In the genomic region with DNA sequence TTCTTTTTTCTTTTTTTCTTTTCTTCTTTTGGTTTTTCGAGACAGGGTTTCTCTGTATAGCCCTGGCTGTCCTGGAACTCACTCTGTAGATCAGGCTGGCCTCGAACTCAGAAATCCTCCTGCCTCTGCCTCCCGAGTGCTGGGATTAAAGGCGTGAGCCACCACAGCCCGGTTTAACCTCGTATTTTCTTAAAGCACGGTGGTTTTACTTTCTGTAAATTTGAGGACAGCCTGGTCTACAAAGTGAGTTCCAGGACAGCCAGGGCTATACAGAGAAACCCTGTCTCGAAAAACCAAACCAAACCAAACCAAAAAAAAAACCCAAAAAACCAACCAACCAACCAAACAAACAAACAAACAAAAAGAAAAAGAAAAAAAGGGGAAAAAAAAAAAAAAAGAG, we compare ENCODE assay signal across 8 mouse cellular contexts. TPM values are rescaled to one million over a fixed set of nuclear protein-coding genes. Genes with fewer than 3 reads are reported as not detected.
DNase-seq lines count a peak whose midpoint lies in the region; ATAC-seq and TF ChIP-seq lines count a peak whose summit lies in the region.
"Not testable (repeated sequence)": the region's sequence is repeated elsewhere in the genome, so short reads cannot be mapped to it uniquely, and the experiment has no call there.
"Had no signal": no experiment of that assay in that cellular context is flagged by ENCODE, and none has a peak within 500 bp of the region (broad histone marks: within the 10 kb centered on the region; RNA-seq: fewer than 3 reads in every experiment).

No protein-coding gene starts in this region.

- peak overlapping the region; percentile 91 for H3K4me2 ChIP-seq in heart, embryonic 12.5 days
- peak overlapping the region; percentile 71 for H3K4me2 ChIP-seq in hindbrain, postnatal 0 days (ENCODE audit: low read depth, low read length)
- peak overlapping the region; percentile 69; the same call in 1 of the 2 replicates for H3K4me2 ChIP-seq in limb, embryonic 12.5 days
- H3K4me2 ChIP-seq in lung, embryonic 14.5 days = peak overlapping the region; percentile 86
- H3K4me2 ChIP-seq in myocyte (ENCODE audit: low read depth) = peak overlapping the region; percentile 53

- peak; percentile 69 for DNase-seq in MEL (ENCODE audit: low read depth, low spot score)
- not testable (repeated sequence) for DNase-seq in hindbrain, postnatal 0 days (ENCODE audit: low spot score); lung, embryonic 14.5 days

- peaks cover 0 to 24% of the 10 kb centered on the region in 2 experiments; a peak in 2 of 4 replicates for H3K36me3 ChIP-seq in MEL (ENCODE audit: control insufficient read depth in 1 of 2, insufficient read depth in 2 of 2, low read length in 2 of 2)
- H3K36me3 ChIP-seq in erythroblast, embryonic 14.5 days (ENCODE audit: control insufficient read depth); heart, embryonic 12.5 days; hindbrain, postnatal 0 days (ENCODE audit: insufficient read depth, low read length); limb, embryonic 12.5 days; lung, embryonic 14.5 days (ENCODE audit: insufficient read depth); myocyte (ENCODE audit: control insufficient read depth, insufficient read depth): not testable (repeated sequence)

- H3K27me3 ChIP-seq in MEL (ENCODE audit: control insufficient read depth in 1 of 2, insufficient read depth in 2 of 2, low read length in 2 of 2); heart, embryonic 12.5 days (replicated peaks); hindbrain, postnatal 0 days (ENCODE audit: insufficient read depth, low read length); limb, embryonic 12.5 days; lung, embryonic 14.5 days (ENCODE audit: insufficient read depth, low read length); myocyte (ENCODE audit: control insufficient read depth, insufficient read depth, insufficient read length): not testable (repeated sequence)
- peaks cover 17% of the 10 kb centered on the region for H3K27me3 ChIP-seq in erythroblast, embryonic 14.5 days (ENCODE audit: control insufficient read depth)

- not testable (repeated sequence) for ATAC-seq in heart, embryonic 12.5 days (ENCODE audit: insufficient number of reproducible peaks, low FRiP score); hindbrain, postnatal 0 days; limb, embryonic 12.5 days (ENCODE audit: insufficient number of reproducible peaks, insufficient read depth, low FRiP score, low TSS enrichment, low read depth); lung, embryonic 14.5 days (ENCODE audit: insufficient read depth)

- peak overlapping the region; percentile 37 for H3ac ChIP-seq in myocyte (ENCODE audit: control insufficient read depth, insufficient read length)

- TF ChIP-seq RAD21 in MEL (IDR thresholded peaks at IDR 0.05; ENCODE audit: low read depth, low read length) = not testable (repeated sequence)

- peak overlapping the region; percentile 97; the same call in 1 of the 2 replicates for H3K9ac ChIP-seq in MEL (ENCODE audit: control insufficient read depth, low read depth, low read length, poor library complexity, severe bottlenecking)
- not testable (repeated sequence) for H3K9ac ChIP-seq in heart, embryonic 12.5 days; hindbrain, postnatal 0 days (replicated peaks; ENCODE audit: low read length); limb, embryonic 12.5 days (replicated peaks); lung, embryonic 14.5 days

- TF ChIP-seq EP300 in MEL (IDR thresholded peaks at IDR 0.05; ENCODE audit: low read depth in 1 of 2, low read length in 2 of 2) = not testable (repeated sequence)

- not testable (repeated sequence) for H3K79me2 ChIP-seq in MEL (ENCODE audit: control insufficient read depth, insufficient read depth, low read length, poor library complexity); myocyte (ENCODE audit: control insufficient read depth, insufficient read depth)

- not testable (repeated sequence) for TF ChIP-seq POLR2A in MEL (IDR thresholded peaks at IDR 0.05; ENCODE audit: control insufficient read depth in 1 of 2, insufficient read depth in 1 of 2, low read depth in 1 of 2, low read length in 2 of 2, poor library complexity in 1 of 2); myocyte (IDR thresholded peaks at IDR 0.05; ENCODE audit: insufficient read length, low read depth)

- H3K4me3 ChIP-seq in MEL (ENCODE audit: control insufficient read depth in 1 of 2, insufficient read depth in 1 of 2, low read depth in 2 of 2, low read length in 2 of 2) (peak overlapping the region; percentile 79 to 97), myocyte (peak overlapping the region; percentile 58)
- peak overlapping the region; percentile 95 for H3K4me3 ChIP-seq in erythroblast, embryonic 14.5 days (replicated peaks)
- H3K4me3 ChIP-seq in heart, embryonic 12.5 days = peak overlapping the region; percentile 78
- H3K4me3 ChIP-seq in hindbrain, postnatal 0 days (ENCODE audit: low read length) = peak overlapping the region; percentile 77
- H3K4me3 ChIP-seq in limb, embryonic 12.5 days (replicated peaks) = peak overlapping the region; percentile 70
- H3K4me3 ChIP-seq in lung, embryonic 14.5 days (ENCODE audit: low read depth, low read length) = peak overlapping the region; percentile 68

- H3K4me1 ChIP-seq in MEL (ENCODE audit: control insufficient read depth in 1 of 2, insufficient read depth in 2 of 2, low read length in 2 of 2) = peaks cover 12 to 22% of the 10 kb centered on the region in 2 experiments
- H3K4me1 ChIP-seq in erythroblast, embryonic 14.5 days (ENCODE audit: control insufficient read depth) = peaks cover 71% of the 10 kb centered on the region
- not testable (repeated sequence) for H3K4me1 ChIP-seq in heart, embryonic 12.5 days (replicated peaks); hindbrain, postnatal 0 days (ENCODE audit: insufficient read depth, low read length); limb, embryonic 12.5 days (replicated peaks); lung, embryonic 14.5 days (ENCODE audit: insufficient read depth)

- peak overlapping the region; percentile 73 for H3K27ac ChIP-seq in MEL (ENCODE audit: control insufficient read depth, low read depth, low read length)
- H3K27ac ChIP-seq in heart, embryonic 12.5 days (ENCODE audit: poor library complexity, severe bottlenecking); limb, embryonic 12.5 days; lung, embryonic 14.5 days (ENCODE audit: low read depth): not testable (repeated sequence)
- H3K27ac ChIP-seq in hindbrain, postnatal 0 days = peak overlapping the region; percentile 94; the same call in 1 of the 2 replicates

- 65% methylated on average over 8 of the region's 8 CpGs for WGBS in heart, embryonic 12.5 days
- WGBS in hindbrain, postnatal 0 days = 60% methylated on average over 8 of the region's 8 CpGs
- WGBS in limb, embryonic 12.5 days = 68% methylated on average over 8 of the region's 8 CpGs
- 59% methylated on average over 8 of the region's 8 CpGs for WGBS in lung, embryonic 14.5 days

- not testable (repeated sequence) for H3K9me3 ChIP-seq in MEL (replicated peaks; ENCODE audit: insufficient read depth, low read length); erythroblast, embryonic 14.5 days (ENCODE audit: control insufficient read depth, low read length); heart, embryonic 12.5 days (replicated peaks); hindbrain, postnatal 0 days (ENCODE audit: low read length); limb, embryonic 12.5 days; lung, embryonic 14.5 days (ENCODE audit: low read depth, low read length)

- not testable (repeated sequence) for TF ChIP-seq CTCF in MEL (IDR thresholded peaks at IDR 0.05 in 2 of 3, conservative IDR thresholded peaks at IDR 0.05 in 1 of 3; ENCODE audit: control insufficient read depth in 1 of 3, insufficient read depth in 1 of 3, low read depth in 2 of 3, low read length in 3 of 3, poor library complexity in 1 of 3, severe bottlenecking in 1 of 3); hindbrain, postnatal 0 days (IDR thresholded peaks at IDR 0.05; ENCODE audit: low read depth); lung, embryonic 14.5 days (IDR thresholded peaks at IDR 0.05; ENCODE audit: low read depth)

TF ChIP-seq in MEL, 35 proteins besides CTCF, POLR2A, EP300 and RAD21:
- peak; percentile 92 for TF ChIP-seq TBP (IDR thresholded peaks at IDR 0.05; ENCODE audit: low read depth, low read length)

RNA-seq across cellular contexts. Expression of a gene that starts 13.2 kb away (rescaled TPM):
- total RNA-seq in MEL (2012; rRNA removed) = 1.2 and 1.5 TPM in 2 replicates
- polyA plus RNA-seq in MEL (2012; ENCODE audit: insufficient read depth in 1 of 2, insufficient read length in 2 of 2, low read depth in 1 of 2, low replicate concordance in 2 of 2, missing spikeins in 1 of 2) (1 to 10 TPM in 1 of 2 experiments, not detected in 1; 2.8 TPM), myocyte (2012; fragmentation: generic; extraction: Trizol) (not detected)
- polyA plus RNA-seq in erythroblast, embryonic 14.5 days (2012) = 0.12 TPM in 1 of 2 replicates, not detected in the other
- polyA plus RNA-seq in heart, embryonic 12.5 days (2016; fragmentation: Nextera tagmentation; extraction: Ambion mirVana) = 0.23 TPM in 1 of 2 replicates, not detected in the other
- total RNA-seq in hindbrain, postnatal 0 days (2014; rRNA removed) = 0.65 and 1.3 TPM in 2 replicates
- 0.28 and 0.76 TPM in 2 replicates for polyA plus RNA-seq in hindbrain, postnatal 0 days (2015; fragmentation: Nextera tagmentation; extraction: Ambion mirVana)
- 0.35 and 0.94 TPM in 2 replicates for polyA plus RNA-seq in limb, embryonic 12.5 days (2016; fragmentation: Nextera tagmentation; extraction: Ambion mirVana)
- polyA plus RNA-seq in lung, embryonic 14.5 days (2014; fragmentation: Nextera tagmentation; extraction: Ambion mirVana) = 0.21 TPM in 1 of 2 replicates, not detected in the other
- total RNA-seq: layer of hippocampus, postnatal 10 days had no signal
